Mouse (Mus musculus): ENCODE results near the gene Cnih3. TPM values are rescaled to one million over a fixed set of nuclear protein-coding genes. Genes with fewer than 3 reads are reported as not detected.

Cnih3 gene
- polyA plus RNA-seq, 1 experiment from 2014 or later = not detected

DNA sequence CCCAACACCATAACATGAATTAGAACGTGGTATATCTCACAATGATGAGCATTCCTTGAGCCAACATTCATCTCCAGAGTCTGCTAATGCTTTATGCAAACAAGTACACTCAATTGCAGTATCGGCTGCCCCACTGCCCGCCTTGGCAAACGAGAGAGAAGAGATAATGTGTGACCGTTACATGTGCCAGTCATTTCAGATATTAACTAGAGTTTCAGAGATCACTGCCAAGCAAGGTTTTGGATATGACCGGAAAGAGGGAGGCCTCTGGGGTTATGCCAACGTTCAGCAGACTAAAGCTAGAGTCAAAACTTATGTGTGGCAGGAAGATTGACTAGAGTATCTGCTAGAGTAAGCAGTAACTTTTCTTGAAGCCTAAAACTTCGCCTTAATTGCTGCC is 123.7 kb downstream of the Cnih3 start:
- no peak overlapping the region for H3K9ac ChIP-seq (ENCODE audit: low read depth, low read length)
- whole genome bisulfite sequencing = 70% methylated on average over 8 of the region's 8 CpGs
- H3K9me3 ChIP-seq (ENCODE audit: control insufficient read depth, low read length) = peaks cover 2% of the 10 kb centered on the region; the same call in 1 of the 2 replicates
- DNase-seq (ENCODE audit: low spot score) (no peak), ATAC-seq (replicated peaks; ENCODE audit: low FRiP score) (no peak)
- no peak overlapping the region for H3K4me2 ChIP-seq
- H3K4me3 ChIP-seq (ENCODE audit: low read depth, low read length) = no peak overlapping the region
- no peaks in the 10 kb centered on the region for H3K36me3 ChIP-seq (ENCODE audit: control insufficient read depth, insufficient read depth, low read length)
- no peak overlapping the region for H3K27ac ChIP-seq (ENCODE audit: low read depth, low read length)
- no peaks in the 10 kb centered on the region for H3K4me1 ChIP-seq (replicated peaks; ENCODE audit: control insufficient read depth, insufficient read depth, low read length)
- no peaks in the 10 kb centered on the region for H3K27me3 ChIP-seq (replicated peaks; ENCODE audit: control insufficient read depth, insufficient read depth, low read length)

DNA sequence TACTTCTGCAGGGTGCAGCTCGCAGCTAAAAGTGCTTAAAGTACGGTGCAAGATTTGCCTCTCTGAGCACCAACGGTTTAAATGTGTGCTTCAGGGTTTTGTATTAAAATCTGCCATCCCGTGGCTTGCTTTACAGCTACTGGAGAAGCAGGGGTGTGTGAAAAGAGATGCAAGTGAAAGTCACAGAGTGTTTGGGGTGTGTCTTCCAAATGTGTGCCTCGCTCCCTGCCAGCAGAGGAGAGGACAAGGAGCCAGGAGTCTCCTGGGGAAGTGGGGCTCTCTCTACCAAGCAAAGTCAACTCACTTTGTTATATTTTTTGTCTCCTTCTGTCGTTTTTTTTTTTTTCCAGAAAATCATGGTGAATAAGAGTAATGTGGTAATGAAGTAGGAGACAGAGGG is 124.1 kb downstream of the Cnih3 start:
- ATAC-seq (replicated peaks; ENCODE audit: low FRiP score) (no peak), DNase-seq (ENCODE audit: low spot score) (no peak)
- Histone ChIP-seq H3K4me3 (ENCODE audit: low read depth, low read length) (no peak overlapping the region), H3K36me3 (ENCODE audit: control insufficient read depth, insufficient read depth, low read length) (no peaks in the 10 kb centered on the region), H3K4me1 (replicated peaks; ENCODE audit: control insufficient read depth, insufficient read depth, low read length) (no peaks in the 10 kb centered on the region), H3K9me3 (ENCODE audit: control insufficient read depth, low read length) (no peaks in the 10 kb centered on the region; the same call in 1 of the 2 replicates), H3K9ac (ENCODE audit: low read depth, low read length) (no peak overlapping the region), H3K27ac (ENCODE audit: low read depth, low read length) (no peak overlapping the region), H3K4me2 (no peak overlapping the region), H3K27me3 (replicated peaks; ENCODE audit: control insufficient read depth, insufficient read depth, low read length) (no peaks in the 10 kb centered on the region)
- 62% methylated on average over 6 of the region's 6 CpGs for WGBS

DNA sequence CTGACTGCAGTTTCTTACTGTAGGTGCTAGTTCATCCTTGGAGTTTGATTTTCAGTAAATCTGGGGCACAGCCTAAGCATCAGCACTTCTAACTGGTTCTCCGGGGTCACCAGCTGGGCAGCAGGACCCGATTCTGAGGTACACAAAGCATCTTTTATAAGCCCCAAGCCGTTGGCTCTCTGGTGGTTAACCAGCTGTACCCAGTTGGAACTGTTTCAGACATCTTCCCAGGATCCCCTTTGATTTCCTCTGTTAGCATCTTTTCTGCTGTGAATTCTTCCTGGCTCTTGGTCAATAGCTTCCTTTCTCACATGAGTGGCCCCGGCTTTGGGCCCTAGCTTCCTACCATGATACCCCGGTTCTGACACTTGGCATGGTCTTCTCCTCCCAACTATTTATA is 132.3 kb downstream of the Cnih3 start:
- no peak for ATAC-seq (replicated peaks; ENCODE audit: low FRiP score)
- WGBS = 76% methylated on average over 5 of the region's 5 CpGs
- DNase-seq (ENCODE audit: low spot score) = no peak
- H3K9me3 ChIP-seq (ENCODE audit: control insufficient read depth, low read length) = no peaks in the 10 kb centered on the region
- no peak overlapping the region for H3K4me2 ChIP-seq
- no peaks in the 10 kb centered on the region for H3K4me1 ChIP-seq (replicated peaks; ENCODE audit: control insufficient read depth, insufficient read depth, low read length)
- no peak overlapping the region for H3K27ac ChIP-seq (ENCODE audit: low read depth, low read length)
- no peaks in the 10 kb centered on the region for H3K27me3 ChIP-seq (replicated peaks; ENCODE audit: control insufficient read depth, insufficient read depth, low read length)
- no peak overlapping the region for H3K9ac ChIP-seq (ENCODE audit: low read depth, low read length)
- no peaks in the 10 kb centered on the region for H3K36me3 ChIP-seq (ENCODE audit: control insufficient read depth, insufficient read depth, low read length)
- no peak overlapping the region for H3K4me3 ChIP-seq (ENCODE audit: low read depth, low read length)

DNA sequence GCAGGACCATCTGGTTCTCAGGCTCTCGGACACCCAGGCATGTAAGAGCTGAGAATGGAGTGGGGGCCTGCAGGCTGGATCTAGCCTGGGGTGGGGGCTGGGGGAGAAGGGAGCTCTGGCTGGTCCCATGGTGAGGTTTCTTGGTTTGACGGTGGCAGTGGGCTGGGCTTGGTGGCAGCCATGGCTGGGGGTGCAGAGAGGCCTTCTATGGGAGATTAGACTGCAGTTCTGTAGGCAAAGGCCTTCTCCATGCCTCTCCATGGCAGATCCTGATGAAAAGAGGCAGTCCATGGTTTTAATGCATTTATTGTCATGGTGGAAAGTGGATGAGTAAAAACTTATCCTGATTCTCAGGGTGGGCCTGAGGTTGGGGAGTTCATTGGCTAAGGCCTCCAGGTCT is 151.0 kb downstream of the Cnih3 start:
- Histone ChIP-seq H3K9ac (ENCODE audit: low read depth, low read length) (no peak overlapping the region), H3K27ac (ENCODE audit: low read depth, low read length) (no peak overlapping the region), H3K4me1 (replicated peaks; ENCODE audit: control insufficient read depth, insufficient read depth, low read length) (no peaks in the 10 kb centered on the region), H3K4me3 (ENCODE audit: low read depth, low read length) (no peak overlapping the region), H3K36me3 (ENCODE audit: control insufficient read depth, insufficient read depth, low read length) (no peaks in the 10 kb centered on the region), H3K4me2 (no peak overlapping the region), H3K27me3 (replicated peaks; ENCODE audit: control insufficient read depth, insufficient read depth, low read length) (no peaks in the 10 kb centered on the region), H3K9me3 (ENCODE audit: control insufficient read depth, low read length) (no peaks in the 10 kb centered on the region)
- ATAC-seq (replicated peaks; ENCODE audit: low FRiP score) (no peak), DNase-seq (ENCODE audit: low spot score) (no peak)
- WGBS = 88% methylated on average over 2 of the region's 2 CpGs

DNA sequence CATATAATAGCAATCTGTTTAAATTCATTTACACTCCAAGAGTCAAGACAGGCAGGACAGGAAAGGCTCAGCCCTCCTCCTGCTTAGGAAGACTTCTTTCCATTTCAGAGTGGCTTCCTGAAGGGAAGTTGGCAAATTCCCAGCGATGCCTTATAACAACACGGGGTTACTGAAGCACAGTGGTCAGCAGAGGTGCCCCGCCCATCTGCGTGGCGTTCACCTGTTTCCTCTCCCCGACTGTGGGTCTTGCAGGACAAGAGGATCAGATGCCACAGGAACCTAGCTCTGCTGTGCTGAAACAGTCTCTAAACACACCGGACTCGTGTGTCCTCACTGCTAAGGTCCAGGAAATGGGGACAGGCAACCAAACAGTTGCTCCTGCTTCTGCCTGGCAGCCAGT is 152.9 kb downstream of the Cnih3 start:
- H3K36me3 ChIP-seq (ENCODE audit: control insufficient read depth, insufficient read depth, low read length) = no peaks in the 10 kb centered on the region
- no peaks in the 10 kb centered on the region for H3K9me3 ChIP-seq (ENCODE audit: control insufficient read depth, low read length)
- DNase-seq (ENCODE audit: low spot score) (no peak), ATAC-seq (replicated peaks; ENCODE audit: low FRiP score) (no peak)
- no peak overlapping the region for H3K4me2 ChIP-seq
- no peaks in the 10 kb centered on the region for H3K4me1 ChIP-seq (replicated peaks; ENCODE audit: control insufficient read depth, insufficient read depth, low read length)
- no peaks in the 10 kb centered on the region for H3K27me3 ChIP-seq (replicated peaks; ENCODE audit: control insufficient read depth, insufficient read depth, low read length)
- WGBS = 28% methylated on average over 8 of the region's 8 CpGs
- no peak overlapping the region for H3K9ac ChIP-seq (ENCODE audit: low read depth, low read length)
- H3K27ac ChIP-seq (ENCODE audit: low read depth, low read length) = no peak overlapping the region
- H3K4me3 ChIP-seq (ENCODE audit: low read depth, low read length) = no peak overlapping the region

Other genes starting within 250 kb of the Cnih3 start
- gene Nvl, start 208.4 kb upstream of the Cnih3 start, polyA plus RNA-seq (2014; fragmentation: Nextera tagmentation; extraction: Ambion mirVana) = 38.1 and 38.8 TPM in 2 replicates
- 77.6 and 82.7 TPM in 2 replicates for gene Cnih4, start 207.9 kb upstream of the Cnih3 start, polyA plus RNA-seq (2014; fragmentation: Nextera tagmentation; extraction: Ambion mirVana)
- 33.8 and 40.0 TPM in 2 replicates for gene Wdr26, start 140.6 kb upstream of the Cnih3 start, polyA plus RNA-seq (2014; fragmentation: Nextera tagmentation; extraction: Ambion mirVana)
- not detected in 2 replicates for gene Ccdc121, start 158.8 kb downstream of the Cnih3 start, polyA plus RNA-seq (2014; fragmentation: Nextera tagmentation; extraction: Ambion mirVana)
- 2.9 TPM in 2 replicates for gene Dnah14, start 223.9 kb downstream of the Cnih3 start, polyA plus RNA-seq (2014; fragmentation: Nextera tagmentation; extraction: Ambion mirVana)